Mouse (Mus musculus) neutrophil, adult 5-6 weeks (primary cell): ENCODE measurements around the gene Krtap13. TPM values are rescaled to one million over a fixed set of nuclear protein-coding genes. Genes with fewer than 3 reads are reported as not detected.
"Not testable (repeated sequence)": the region's sequence is repeated elsewhere in the genome, so short reads cannot be mapped to it uniquely, and the experiment has no call there.

Experiments used
- ATAC-seq: fragments of 151-379, 151-347 bp; 2 replicates; pipeline ENCODE4 v1.8.0; 2017; ENCODE audit warnings: mild to moderate bottlenecking, moderate TSS enrichment; ENCODE audit not compliant: insufficient number of reproducible peaks, poor library complexity, low FRiP score, severe bottlenecking; ENCODE audit errors: extremely low read depth
- total RNA-seq: library from RNA; stranded (forward); fragments of 200-1000 nt; gene quantifications from 2 replicates; pipeline ENCODE4 v1.2.3, GENCODE M21; 2017

Gene Krtap13
- total RNA-seq: not detected in 2 replicates

DNA sequence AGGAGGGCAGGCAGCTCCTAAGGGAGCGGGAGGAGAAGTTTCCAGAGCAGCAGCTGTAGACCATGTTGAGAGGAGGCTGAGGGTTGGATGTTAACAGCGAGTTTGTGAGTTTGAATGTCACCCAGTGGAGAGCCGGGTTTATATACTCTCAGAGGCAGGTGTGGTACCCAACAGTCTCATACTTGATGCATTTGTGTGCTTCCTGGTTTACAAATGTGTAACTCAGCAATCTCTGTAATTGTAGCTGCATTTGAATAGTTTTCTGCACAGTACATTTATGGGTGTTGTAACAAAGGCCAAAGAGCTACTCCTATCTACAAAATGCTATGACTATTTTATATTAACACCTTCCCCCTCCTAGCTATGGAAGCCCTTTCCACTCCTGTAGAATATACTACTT, at the start of gene Krtap13:
Krtap13 (minus strand) TSS at position 101 of the 400 bp plus-strand sequence.
- not testable (repeated sequence) for ATAC-seq

DNA sequence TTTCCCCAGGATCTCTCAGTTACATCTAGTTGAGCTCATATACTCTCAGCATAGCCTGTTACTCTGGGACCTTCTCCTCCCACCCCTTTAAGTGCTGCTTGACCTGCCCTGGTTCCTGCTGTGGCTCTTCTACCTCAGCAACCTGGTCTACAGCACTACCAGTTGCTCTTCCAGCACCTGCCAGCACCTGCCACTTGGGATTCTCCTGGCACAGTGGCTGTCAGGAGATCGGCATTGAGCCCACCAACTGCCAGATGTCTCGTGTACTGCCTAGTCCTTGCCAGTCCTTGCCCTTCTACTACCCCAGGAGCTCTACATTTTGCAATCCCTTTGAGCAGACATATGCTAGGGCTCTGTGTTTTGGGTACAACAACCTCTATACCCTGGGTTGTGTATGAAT, 35.4 kb upstream of the Krtap13 start:
- no peak for ATAC-seq

DNA sequence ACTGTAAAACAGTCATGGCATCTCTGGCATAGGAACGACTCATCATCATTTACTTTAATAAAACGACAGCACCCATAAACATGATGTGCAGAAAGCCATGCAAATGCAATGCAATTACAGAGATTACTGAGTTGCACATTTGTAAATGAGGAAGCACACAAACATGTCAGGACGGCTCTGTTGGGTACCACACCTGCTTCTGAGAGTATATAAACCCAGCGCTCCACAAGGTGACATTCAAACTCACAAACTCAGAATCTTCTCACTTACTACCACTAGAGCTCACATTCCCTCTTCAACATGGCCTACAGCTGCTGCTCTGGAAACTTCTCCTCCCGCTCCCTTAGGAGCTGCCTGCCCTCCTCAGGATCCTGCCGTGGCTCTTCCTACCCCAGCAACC, 26.2 kb upstream of the Krtap13 start, which contains the start of gene Gm5965:
Gm5965 (plus strand) TSS at position 301 of the 400 bp plus-strand sequence.
- ATAC-seq: no peak

DNA sequence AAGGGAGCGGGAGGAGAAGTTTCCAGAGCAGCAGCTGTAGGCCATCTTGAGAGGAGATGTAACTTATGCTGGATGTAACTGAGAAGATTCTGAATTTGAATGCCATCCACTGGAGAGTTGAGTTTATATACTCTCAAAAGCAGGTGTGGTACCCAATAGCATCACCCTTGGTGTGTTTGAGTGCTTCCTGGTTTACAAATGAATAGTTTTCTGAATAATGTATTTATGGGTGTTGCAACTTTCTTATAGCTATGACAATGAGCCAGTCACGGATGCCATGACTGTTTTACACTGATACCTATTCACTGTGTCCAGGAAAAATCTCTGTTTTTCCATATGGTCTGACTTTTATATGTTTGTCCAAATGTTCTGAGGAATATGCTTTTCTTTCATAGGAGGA, 22.7 kb upstream of the Krtap13 start, which contains the start of gene 2310057N15Rik:
2310057N15Rik (minus strand) TSS at position 101 of the 400 bp plus-strand sequence.
- ATAC-seq: no peak

DNA sequence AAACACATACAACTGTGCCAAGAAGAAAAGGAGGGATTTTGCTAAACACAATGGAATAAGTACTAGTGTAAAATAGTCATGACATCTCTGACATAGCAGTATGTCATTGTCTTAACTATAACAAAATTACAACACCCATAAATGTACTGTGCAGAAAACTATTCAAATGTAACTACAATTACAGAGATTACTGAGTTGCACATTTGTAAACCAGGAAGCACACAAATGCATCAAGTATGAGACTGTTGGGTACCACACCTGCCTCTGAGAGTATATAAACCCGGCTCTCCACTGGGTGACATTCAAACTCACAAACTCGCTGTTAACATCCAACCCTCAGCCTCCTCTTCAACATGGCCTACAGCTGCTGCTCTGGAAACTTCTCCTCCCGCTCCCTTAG, 7.1 kb upstream of the Krtap13 start, which contains the start of gene 2310034C09Rik:
2310034C09Rik (plus strand) TSS at position 301 of the 400 bp plus-strand sequence.
- not testable (repeated sequence) for ATAC-seq

DNA sequence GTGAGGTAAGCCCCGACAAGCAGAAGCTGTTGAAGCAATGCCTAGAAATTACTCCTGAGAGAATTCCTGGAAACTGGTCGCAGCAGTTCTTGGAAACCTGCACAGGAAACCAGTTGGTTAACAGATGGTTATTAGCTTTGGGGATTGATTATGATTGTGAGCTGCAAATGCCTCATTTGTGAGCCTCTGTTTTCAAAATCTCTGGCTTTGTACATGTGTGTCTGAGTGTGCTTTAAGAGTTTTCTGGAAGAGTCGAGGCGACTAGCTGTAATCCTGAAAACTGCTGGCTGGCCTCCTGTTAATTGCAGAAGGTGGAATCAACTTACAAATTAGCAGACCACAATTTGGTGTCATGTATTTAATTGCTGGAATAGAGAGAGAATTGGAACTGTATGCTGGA, 3.5 kb downstream of the Krtap13 start:
- no peak for ATAC-seq

DNA sequence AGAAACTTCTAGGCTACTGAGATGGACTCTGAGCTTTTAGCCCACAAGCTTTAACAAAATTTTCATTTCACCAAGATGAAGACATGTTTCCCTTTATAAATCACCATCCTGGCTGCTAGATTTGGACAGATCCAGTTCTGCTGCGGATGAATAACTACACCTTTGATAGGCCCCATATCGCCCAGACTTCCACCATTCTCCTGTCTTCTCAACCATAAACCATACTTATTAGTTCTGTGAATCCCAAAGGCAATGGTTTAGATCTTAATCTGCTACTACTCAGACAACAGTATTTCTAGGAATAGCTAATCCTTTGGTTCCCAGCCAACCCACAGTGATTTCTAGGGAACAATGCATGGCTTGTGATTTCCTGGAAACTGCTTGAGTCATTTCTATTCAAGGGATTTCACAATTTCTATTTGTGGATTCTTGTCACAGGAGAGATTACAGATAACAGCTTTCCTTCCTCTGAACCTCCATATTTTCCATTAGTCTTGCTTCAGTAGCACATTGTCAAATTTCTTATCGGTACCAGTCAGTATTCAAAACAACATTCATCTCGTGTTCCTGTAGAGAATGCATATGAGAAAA, 6.6 kb downstream of the Krtap13 start:
- ATAC-seq: no peak

DNA sequence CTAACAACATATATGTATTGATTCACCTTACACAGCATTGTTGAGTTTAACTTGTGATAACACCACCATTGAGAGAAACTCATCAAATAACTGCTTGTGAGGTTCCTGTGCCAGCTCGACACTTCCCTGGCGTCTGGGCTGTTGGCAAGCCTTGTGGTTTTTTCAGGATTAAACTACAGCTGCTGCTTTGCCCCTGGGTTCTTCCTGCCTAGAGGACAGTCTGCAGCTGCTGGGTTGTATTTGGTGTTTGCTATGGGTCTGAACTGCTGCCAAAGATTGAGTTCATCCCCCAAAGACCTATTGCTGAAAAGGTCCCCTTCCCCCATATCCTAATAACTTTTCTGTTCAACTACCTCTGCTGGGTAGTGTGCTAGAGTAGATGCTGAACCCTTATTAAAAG, 16.0 kb downstream of the Krtap13 start:
- ATAC-seq: no peak

DNA sequence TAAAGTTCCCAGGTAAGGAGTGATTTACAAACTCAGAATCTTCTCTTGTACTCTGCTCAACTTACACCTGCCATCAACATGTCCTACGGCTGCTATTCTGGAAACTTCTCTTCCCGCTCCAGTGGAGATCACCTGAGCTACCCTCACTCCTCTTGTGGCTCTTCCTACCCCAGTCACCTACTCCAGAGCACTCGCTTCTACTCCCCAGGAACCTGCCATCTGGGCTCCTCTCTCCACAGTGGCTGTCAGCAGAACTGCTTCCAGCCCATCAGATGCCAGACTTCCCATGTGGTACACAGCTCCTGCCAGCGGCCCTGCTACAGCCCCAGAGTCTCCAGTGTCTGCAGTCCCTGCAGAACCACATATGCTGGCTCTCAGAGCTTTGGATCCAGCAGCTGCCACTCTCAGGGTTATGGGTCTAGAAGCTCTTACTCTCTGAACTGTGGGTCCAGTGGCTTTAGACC, 22.6 kb downstream of the Krtap13 start, which contains the start of gene Krtap13-1:
Krtap13-1 (plus strand) TSS at position 51 of the 464 bp plus-strand sequence.
- ATAC-seq: no peak

DNA sequence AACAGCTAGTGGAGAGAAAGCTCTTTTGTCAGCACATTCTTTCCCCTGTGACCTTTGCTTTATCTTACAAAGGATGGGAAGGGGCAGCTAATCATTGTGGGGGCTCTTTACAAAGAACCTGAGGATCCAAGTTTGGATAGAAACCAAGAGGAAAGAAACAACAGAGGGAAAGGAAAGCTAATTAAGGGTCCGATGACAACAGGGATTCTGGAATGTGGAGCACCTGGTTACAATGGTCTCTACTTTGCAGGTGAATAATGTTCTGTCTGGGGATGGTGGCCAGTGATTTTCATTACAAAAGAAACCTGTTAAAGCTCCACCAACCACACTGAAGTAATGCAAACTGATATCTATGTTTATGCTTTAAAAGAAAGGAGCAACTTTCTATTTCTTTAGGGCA, 31.4 kb downstream of the Krtap13 start:
- no peak for ATAC-seq

DNA sequence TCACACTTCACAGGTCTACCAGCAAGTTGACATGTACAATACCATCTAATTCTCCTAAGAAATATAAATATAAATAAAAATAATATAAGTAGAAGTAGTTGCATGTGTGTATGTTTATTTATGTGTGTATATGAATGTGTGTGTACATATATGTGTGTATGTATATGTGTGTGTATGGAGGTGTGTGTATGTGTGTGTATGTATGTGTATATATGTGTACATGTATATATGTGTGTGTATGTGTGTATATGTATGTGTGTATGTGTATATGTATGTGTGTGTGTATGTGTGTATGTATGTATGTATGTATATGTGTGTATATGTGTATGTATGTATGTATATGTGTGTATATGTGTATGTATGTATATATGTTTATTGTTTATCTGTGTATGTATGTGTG, 34.9 kb downstream of the Krtap13 start:
- no peak for ATAC-seq

DNA sequence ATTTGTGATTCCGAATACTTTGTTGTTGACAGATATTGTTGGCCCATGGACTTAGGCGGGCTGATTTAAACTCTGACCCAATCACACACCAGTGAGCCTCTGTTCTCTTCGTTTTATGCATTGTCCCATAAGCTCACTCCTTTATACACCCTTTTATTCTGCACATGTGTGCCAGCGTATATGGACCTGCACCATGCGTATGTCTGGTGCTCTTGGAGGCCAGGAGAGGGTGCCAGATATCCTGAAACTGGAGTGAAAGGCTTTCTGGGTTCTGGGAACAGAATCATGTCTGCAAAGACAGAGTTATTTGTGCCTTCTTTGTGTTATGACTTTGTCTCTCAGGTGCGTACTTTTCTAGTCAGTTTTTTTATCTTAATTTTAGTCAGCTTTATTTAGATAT, 40.2 kb downstream of the Krtap13 start:
- no peak for ATAC-seq

DNA sequence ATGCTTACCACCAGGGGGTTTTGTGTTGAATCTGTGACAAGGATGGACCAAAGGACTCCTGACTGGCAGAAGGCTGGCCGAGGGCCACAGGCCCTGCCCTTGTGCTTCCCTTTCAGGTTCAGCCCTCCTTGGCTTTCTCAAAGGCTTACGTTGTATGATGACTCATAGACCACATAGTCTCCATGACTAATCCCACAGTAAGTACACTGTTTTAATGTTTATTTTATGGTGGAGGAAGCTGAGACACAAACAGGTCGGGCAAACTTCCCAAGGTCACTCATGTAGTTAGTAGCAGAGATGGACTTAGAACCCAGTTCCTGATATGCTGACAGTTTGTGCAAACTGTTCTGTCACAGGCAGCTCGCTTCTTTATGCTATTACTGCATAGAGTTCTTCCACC, 40.7 kb downstream of the Krtap13 start:
- no peak for ATAC-seq

DNA sequence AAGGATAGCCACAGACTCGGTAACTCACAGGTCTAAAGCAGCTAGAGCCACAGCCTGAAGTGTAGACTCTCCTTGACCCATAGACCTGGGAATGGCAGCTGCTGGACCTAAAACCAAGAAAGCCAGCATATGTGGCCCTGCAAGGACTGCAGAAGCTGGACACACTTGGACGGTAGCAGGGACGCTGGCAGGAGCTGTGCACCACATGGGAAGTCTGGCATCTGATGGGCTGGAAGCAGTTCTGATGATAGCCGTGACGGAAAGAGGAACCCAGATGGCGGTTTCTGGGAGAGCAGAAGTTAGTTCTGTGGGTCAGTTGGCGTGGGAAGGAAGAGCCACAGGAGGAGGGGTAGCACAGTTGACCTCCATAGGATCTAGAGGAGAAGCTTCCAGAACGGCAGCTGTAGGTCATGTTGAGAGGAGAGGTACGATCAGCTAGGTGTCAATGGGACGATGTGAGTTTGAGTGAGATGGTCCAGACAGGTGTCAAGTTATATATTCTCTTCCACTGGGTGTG, 43.9 kb downstream of the Krtap13 start, which contains the start of gene 2310061N02Rik:
2310061N02Rik (minus strand) TSS at position 467 of the 517 bp plus-strand sequence.
- ATAC-seq: no peak

DNA sequence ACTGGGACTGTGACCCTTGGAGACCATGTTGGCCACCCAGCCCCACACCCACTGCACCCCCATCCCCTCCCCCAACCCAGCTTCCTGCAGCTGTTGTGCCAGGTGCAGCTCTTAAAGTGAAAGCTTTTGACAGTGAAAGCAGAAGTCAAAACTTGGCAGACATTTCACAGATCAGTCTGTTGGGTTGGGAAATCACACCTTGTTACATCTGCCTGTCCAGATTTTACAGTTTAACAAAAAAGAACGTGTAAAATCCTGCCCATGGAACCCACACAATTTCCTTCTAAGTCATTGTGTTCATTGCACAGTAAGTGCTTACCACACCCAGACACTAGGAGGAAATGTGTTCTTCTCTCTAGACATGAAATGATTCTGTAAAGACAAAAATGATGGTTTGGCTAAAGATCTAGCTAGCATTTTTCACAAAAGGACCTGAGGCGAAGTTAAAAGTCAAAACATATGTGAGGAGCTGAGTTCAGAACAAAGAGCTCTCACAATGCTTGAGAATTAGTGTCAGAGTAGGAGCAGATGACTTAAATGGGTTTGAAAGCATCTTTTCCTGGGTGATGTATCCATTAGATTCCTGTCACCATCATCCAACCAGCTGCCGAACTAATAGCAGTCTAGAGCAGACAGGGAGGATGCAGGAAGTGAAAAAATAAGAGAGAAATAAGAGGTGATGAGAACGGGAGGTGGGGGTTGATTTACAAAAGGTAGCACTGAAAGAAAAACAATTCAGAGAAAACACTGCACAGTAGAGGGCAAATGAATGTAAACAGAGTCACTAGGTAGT, 50.2 kb downstream of the Krtap13 start:
- ATAC-seq: peak; percentile 74

Other genes with a start within 250 kb of the Krtap13 start
- not detected in 2 replicates for gene Cldn17, start 244.7 kb downstream of the Krtap13 start, total RNA-seq
- not detected in 2 replicates for gene Cldn8, start 188.5 kb downstream of the Krtap13 start, total RNA-seq
- gene Krtap24-1, start 139.4 kb downstream of the Krtap13 start, total RNA-seq: not detected in 2 replicates
- not detected in 2 replicates for gene 2310079G19Rik, start 124.0 kb downstream of the Krtap13 start, total RNA-seq
- gene Krtap26-1, start 103.8 kb downstream of the Krtap13 start, total RNA-seq: not detected in 2 replicates
- not detected in 2 replicates for gene Krtap27-1, start 80.0 kb downstream of the Krtap13 start, total RNA-seq
- gene 2310061N02Rik, start 43.7 kb downstream of the Krtap13 start, total RNA-seq: not detected in 2 replicates
- gene Krtap13-1, start 22.8 kb downstream of the Krtap13 start, total RNA-seq: not detected in 2 replicates
- not detected in 2 replicates for gene 2310034C09Rik, start 7.2 kb upstream of the Krtap13 start, total RNA-seq
- not detected in 2 replicates for gene 2310057N15Rik, start 22.6 kb upstream of the Krtap13 start, total RNA-seq
- gene Gm5965, start 26.3 kb upstream of the Krtap13 start, total RNA-seq: not detected in 2 replicates
- not detected in 2 replicates for gene Gm20741, start 60.6 kb upstream of the Krtap13 start, total RNA-seq
- not detected in 2 replicates for gene Krtap15, start 68.6 kb upstream of the Krtap13 start, total RNA-seq
- gene Krtap14, start 74.5 kb upstream of the Krtap13 start, total RNA-seq: not detected in 2 replicates
- gene Krtap19-1, start 117.8 kb upstream of the Krtap13 start, total RNA-seq: not detected in 2 replicates
- gene Krtap19-2, start 122.6 kb upstream of the Krtap13 start, total RNA-seq: not detected in 2 replicates
- not detected in 2 replicates for gene Krtap19-3, start 126.4 kb upstream of the Krtap13 start, total RNA-seq
- not detected in 2 replicates for gene Krtap19-4, start 133.5 kb upstream of the Krtap13 start, total RNA-seq
- not detected in 2 replicates for gene Krtap19-5, start 144.8 kb upstream of the Krtap13 start, total RNA-seq
- gene Krtap19-9b, start 180.6 kb upstream of the Krtap13 start, total RNA-seq: not detected in 2 replicates
- not detected in 2 replicates for gene Krtap16-3, start 211.2 kb upstream of the Krtap13 start, total RNA-seq